Mouse (Mus musculus) cortical plate, adult 2 months (tissue): ENCODE results near the gene Gm10715.
"Not testable (repeated sequence)": the region's sequence is repeated elsewhere in the genome, so short reads cannot be mapped to it uniquely, and the experiment has no call there.

Source experiments
- CTCF ChIP-seq: fragments of 200-500 bp; IDR thresholded peaks from 2 replicates; pipeline ENCODE4 v1.5.1; 2011; ENCODE audit warnings: mild to moderate bottlenecking, control low read depth, low read length; ENCODE audit not compliant: insufficient read depth; ENCODE audit errors: extremely low read depth
- POLR2A ChIP-seq: fragments of 200-500 bp; IDR thresholded peaks from 2 replicates; pipeline ENCODE4 v1.6.1; 2011; ENCODE audit warnings: mild to moderate bottlenecking, low read length, control low read depth; ENCODE audit not compliant: insufficient read depth; ENCODE audit errors: extremely low read depth

GRCm38 (mm10) chr9:3023985-3024648, 12.6 kb upstream of the Gm10715 start:
- TF ChIP-seq POLR2A, CTCF: not testable (repeated sequence)
